35 mouse cellular contexts compared by ENCODE assay signal in the genomic region with DNA sequence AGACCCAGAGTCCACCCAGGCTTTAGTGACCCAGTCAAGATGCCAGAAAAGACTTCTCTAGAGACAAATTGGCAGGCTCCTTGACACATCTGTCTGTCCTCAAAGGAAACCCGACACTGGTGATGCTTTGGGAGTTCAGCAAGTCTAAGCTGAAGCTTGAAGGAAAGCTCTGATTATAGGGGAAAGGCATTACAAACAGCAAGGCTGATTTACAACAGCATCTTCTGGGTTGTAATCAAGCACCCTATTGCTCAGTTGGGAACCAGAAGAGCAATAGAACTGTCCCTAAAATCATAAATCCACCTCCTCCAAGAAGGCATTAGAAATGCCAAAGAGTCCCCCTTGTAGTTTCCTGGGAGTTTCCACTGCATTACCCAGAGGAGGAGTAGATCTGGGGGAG. TPM values are rescaled to one million over a fixed set of nuclear protein-coding genes. Genes with fewer than 3 reads are reported as not detected.
DNase-seq lines count a peak whose midpoint lies in the region; ATAC-seq and TF ChIP-seq lines count a peak whose summit lies in the region.
"Had no signal": no experiment of that assay in that cellular context is flagged by ENCODE, and none has a peak within 500 bp of the region (broad histone marks: within the 10 kb centered on the region; RNA-seq: fewer than 3 reads in every experiment).

No protein-coding gene starts in this region.

- no peaks in the 10 kb centered on the region for H3K9me3 ChIP-seq in limb, embryonic 15.5 days
- H3K9me3 ChIP-seq in limb, embryonic 10.5 days (replicated peaks): no peaks in the 10 kb centered on the region
- H3K9me3 ChIP-seq: forebrain, embryonic 13.5 days; intestine, embryonic 15.5 days; liver, embryonic 15.5 days had no signal

- no peak for TF ChIP-seq EP300 in heart, adult 2 months (IDR thresholded peaks at IDR 0.05; ENCODE audit: insufficient read depth, low read depth, low read length)

- ATAC-seq in limb, embryonic 15.5 days (ENCODE audit: insufficient number of reproducible peaks, low FRiP score, low TSS enrichment, low read depth): no peak
- ATAC-seq: activated CD4-positive, CD25-positive, alpha-beta regulatory T cell, adult 4 months; forebrain, embryonic 13.5 days; hindbrain, postnatal 0 days; intestine, embryonic 15.5 days; midbrain, embryonic 16.5 days had no signal

- no peak overlapping the region for H3K4me3 ChIP-seq in heart, adult 2 months
- no peak overlapping the region for H3K4me3 ChIP-seq in limb, embryonic 15.5 days
- H3K4me3 ChIP-seq in limb, embryonic 10.5 days: no peak overlapping the region
- H3K4me3 ChIP-seq: forebrain, embryonic 13.5 days; intestine, embryonic 15.5 days; liver, embryonic 15.5 days had no signal

- no peaks in the 10 kb centered on the region for H3K36me3 ChIP-seq in heart, adult 2 months (ENCODE audit: control insufficient read depth, insufficient read depth, low read length)
- H3K36me3 ChIP-seq in limb, embryonic 15.5 days: no peaks in the 10 kb centered on the region
- H3K36me3 ChIP-seq in limb, embryonic 10.5 days: no peaks in the 10 kb centered on the region
- H3K36me3 ChIP-seq: intestine, embryonic 15.5 days; liver, embryonic 15.5 days had no signal

- H3K9ac ChIP-seq in heart, adult 2 months (ENCODE audit: low read depth, low read length): no peak overlapping the region
- no peak overlapping the region for H3K9ac ChIP-seq in limb, embryonic 15.5 days
- H3K9ac ChIP-seq: forebrain, embryonic 13.5 days; intestine, embryonic 15.5 days; liver, embryonic 15.5 days; lung, embryonic 14.5 days had no signal

- no peak overlapping the region for H3K4me2 ChIP-seq in limb, embryonic 15.5 days
- H3K4me2 ChIP-seq: forebrain, embryonic 13.5 days; intestine, embryonic 15.5 days; liver, embryonic 15.5 days; lung, embryonic 14.5 days had no signal

- TF ChIP-seq CTCF in heart, adult 2 months (IDR thresholded peaks at IDR 0.05): no peak

- H3K79me2 ChIP-seq in heart, adult 2 months (replicated peaks; ENCODE audit: control insufficient read depth, insufficient read depth, low read length): no peaks in the 10 kb centered on the region

- no peak for TF ChIP-seq POLR2A in heart, adult 2 months (IDR thresholded peaks at IDR 0.05; ENCODE audit: insufficient read depth, low read depth, low read length)

- no peak overlapping the region for H3K27ac ChIP-seq in heart, adult 2 months
- peak overlapping the region; percentile 33 for H3K27ac ChIP-seq in limb, embryonic 15.5 days
- H3K27ac ChIP-seq in limb, embryonic 10.5 days: no peak overlapping the region
- H3K27ac ChIP-seq: forebrain, embryonic 13.5 days; hindbrain, postnatal 0 days; intestine, embryonic 15.5 days; liver, embryonic 15.5 days had no signal

- DNase-seq in gastrocnemius, adult 18-20 months (ENCODE audit: low spot score): peak; percentile 45
- DNase-seq in gastrocnemius, postnatal 14 days: no peak
- peak; percentile 18 for DNase-seq in heart, adult 8-10 months (ENCODE audit: low spot score)
- no peak for DNase-seq in heart, adult 2 months
- DNase-seq in limb, embryonic 10.5 days (ENCODE audit: low spot score): no peak
- DNase-seq in skeletal muscle tissue, adult 2 months (ENCODE audit: low read depth, low spot score): peak; percentile 72
- DNase-seq: adrenal gland, postnatal 10 days; B cell, adult 2 months; cerebellum, adult 8-10 months; cerebellum, postnatal 25 days; kidney, adult 8-10 months; layer of hippocampus, adult 9-11 months; lung, embryonic 14.5 days; lung, postnatal 14 days; right cerebral cortex, postnatal 25 days; spleen, adult 18-20 months; thymus, postnatal 14 days had no signal

- WGBS in heart, adult 2 months: 29% methylated on average over 1 of the region's 1 CpGs
- WGBS in limb, embryonic 15.5 days: 5% methylated on average over 1 of the region's 1 CpGs
- 0% methylated on average over 1 of the region's 1 CpGs for WGBS in limb, embryonic 10.5 days

- no peaks in the 10 kb centered on the region for H3K27me3 ChIP-seq in heart, adult 2 months (ENCODE audit: control insufficient read depth, insufficient read depth, low read length)
- no peaks in the 10 kb centered on the region for H3K27me3 ChIP-seq in limb, embryonic 15.5 days
- H3K27me3 ChIP-seq in limb, embryonic 10.5 days (ENCODE audit: low read depth, poor library complexity, severe bottlenecking): no peaks in the 10 kb centered on the region
- H3K27me3 ChIP-seq: CH12.LX; forebrain, embryonic 13.5 days; intestine, embryonic 15.5 days; liver, embryonic 15.5 days had no signal

- intact Hi-C loops in gastrocnemius, postnatal 14 days (cut with DNase I; ENCODE audit: low total_unique reads): no loop called here
- intact Hi-C loops in heart, adult 2 months (cut with DNase I): no loop called here

- no peaks in the 10 kb centered on the region for H3K4me1 ChIP-seq in heart, adult 2 months (ENCODE audit: control insufficient read depth, insufficient read depth, low read length)
- peaks cover 6% of the 10 kb centered on the region for H3K4me1 ChIP-seq in limb, embryonic 15.5 days
- H3K4me1 ChIP-seq in limb, embryonic 10.5 days: peaks cover 3% of the 10 kb centered on the region; the same call in 1 of the 2 replicates
- H3K4me1 ChIP-seq: forebrain, embryonic 13.5 days; intestine, embryonic 15.5 days; liver, embryonic 15.5 days had no signal

RNA-seq across cellular contexts. Expression of a gene that starts 9.7 kb away (rescaled TPM):
- total RNA-seq in gastrocnemius, adult 18-20 months (2021): 10 to 100 TPM; 18.0 to 28.7 TPM
- total RNA-seq in gastrocnemius, postnatal 14 days (2021): 10 to 100 TPM; 46.4 to 90.8 TPM
- total RNA-seq in heart, adult 8-10 months (2022): 10 to 100 TPM; 26.8 to 55.8 (median 33.1) TPM
- 10 to 100 TPM; 27.5 to 34.3 TPM for total RNA-seq in heart, adult 2 months (2021)
- polyA plus RNA-seq in heart, adult 2 months (2012; rRNA removed): 26.1 and 29.7 TPM in 2 replicates
- polyA plus RNA-seq in limb, embryonic 15.5 days (2015; fragmentation: Nextera tagmentation; extraction: Ambion mirVana): 44.7 and 62.9 TPM in 2 replicates
- polyA plus RNA-seq in limb, embryonic 10.5 days (2016; fragmentation: Nextera tagmentation; extraction: Ambion mirVana): 2.5 and 3.3 TPM in 2 replicates
- total RNA-seq: CH12.LX; granulocyte monocyte progenitor cell, adult 5-6 weeks had no signal

RNA-seq across cellular contexts. Expression of a gene that starts 42.6 kb away (rescaled TPM):
- total RNA-seq in gastrocnemius, adult 18-20 months (2021): not detected
- total RNA-seq in gastrocnemius, postnatal 14 days (2021): not detected
- total RNA-seq in heart, adult 8-10 months (2022): not detected
- not detected for total RNA-seq in heart, adult 2 months (2021)
- not detected in 2 replicates for polyA plus RNA-seq in heart, adult 2 months (2012; rRNA removed)
- polyA plus RNA-seq in limb, embryonic 15.5 days (2015; fragmentation: Nextera tagmentation; extraction: Ambion mirVana): 0.14 and 0.21 TPM in 2 replicates
- not detected in 2 replicates for polyA plus RNA-seq in limb, embryonic 10.5 days (2016; fragmentation: Nextera tagmentation; extraction: Ambion mirVana)
- total RNA-seq: CH12.LX; ES-E14; granulocyte monocyte progenitor cell, adult 5-6 weeks; heart, postnatal 25 days; hindbrain, postnatal 0 days; left cerebral cortex, postnatal 10 days; liver, adult 2 months had no signal
- polyA plus RNA-seq: activated CD4-positive, CD25-positive, alpha-beta regulatory T cell, adult 4 months; forebrain, embryonic 13.5 days; heart, embryonic 14.5 days; hindbrain, embryonic 11.5 days; hindbrain, postnatal 0 days; limb, embryonic 11.5 days; liver, adult 2 months; liver, embryonic 15.5 days; midbrain, embryonic 16.5 days; neural tube, embryonic 11.5 days had no signal

RNA-seq across cellular contexts. Expression of a gene that starts 52.9 kb away (rescaled TPM):
- total RNA-seq in gastrocnemius, adult 18-20 months (2021): under 1 TPM; 0.40 to 0.46 TPM
- under 1 TPM; 0.13 to 0.37 TPM for total RNA-seq in gastrocnemius, postnatal 14 days (2021)
- total RNA-seq in heart, adult 8-10 months (2022): under 1 TPM; 0.11 to 0.81 (median 0.47) TPM
- total RNA-seq in heart, adult 2 months (2021): under 1 TPM in 1 of 2 experiments, not detected in 1; 0.73 TPM
- polyA plus RNA-seq in heart, adult 2 months (2012; rRNA removed): 0.15 and 1.4 TPM in 2 replicates
- 4.1 and 5.2 TPM in 2 replicates for polyA plus RNA-seq in limb, embryonic 15.5 days (2015; fragmentation: Nextera tagmentation; extraction: Ambion mirVana)
- polyA plus RNA-seq in limb, embryonic 10.5 days (2016; fragmentation: Nextera tagmentation; extraction: Ambion mirVana): 0.20 TPM in 1 of 2 replicates, not detected in the other
- total RNA-seq: CH12.LX; granulocyte monocyte progenitor cell, adult 5-6 weeks; neutrophil, adult 5-6 weeks had no signal
- polyA plus RNA-seq: activated CD4-positive, CD25-positive, alpha-beta regulatory T cell, adult 4 months; forebrain, embryonic 13.5 days; heart, embryonic 14.5 days; limb, embryonic 11.5 days had no signal

Comparison
In these comparisons a context has a peak if more than half of its experiments do, and no peak if none do; other contexts are left out.
1. DNase-seq: peak in gastrocnemius, adult 18-20 months (single experiment), heart, adult 8-10 months (single experiment) and skeletal muscle tissue, adult 2 months (single experiment); none in gastrocnemius, postnatal 14 days (single experiment), heart, adult 2 months (0 of 2) and limb, embryonic 10.5 days (single experiment).